Mouse (Mus musculus) liver, embryonic 14.5 days (tissue): ENCODE results near the gene Urb2. TPM values are rescaled to one million over a fixed set of nuclear protein-coding genes. Genes with fewer than 3 reads are reported as not detected.
A peak's percentile ranks its signal among the peaks of the same experiment; 100 is the strongest.

Experiments used
- ATAC-seq: fragments of 200-750 bp; cut with Nextera tagmentation; 2 replicates; pipeline ENCODE4 v1.8.0; 2017; ENCODE audit warnings: moderate number of reproducible peaks, mild to moderate bottlenecking, moderate library complexity; ENCODE audit not compliant: insufficient read depth
- DNase-seq, 3 experiments: peaks; one replicate each; pipeline ENCODE4 v3.0.0-alpha.2; 2012 to 2013; ENCODE audit warnings: low read depth in 3 of 3, low spot score in 3 of 3
- H3K27ac ChIP-seq: fragments of 300-500 bp; sonication (generic); 2 replicates; pipeline ENCODE4 v1.5.1; 2014; ENCODE audit warnings: moderate library complexity, mild to moderate bottlenecking, control low read depth, inconsistent platforms
- H3K27me3 ChIP-seq: fragments of 300-500 bp; sonication (generic); 2 replicates; pipeline ENCODE4 v1.6.1; 2014; ENCODE audit warnings: mild to moderate bottlenecking, low read length, moderate library complexity; ENCODE audit not compliant: control insufficient read depth, insufficient read depth
- H3K36me3 ChIP-seq: fragments of 300-500 bp; sonication (generic); replicated peaks from 2 replicates; pipeline ENCODE4 v1.6.1; 2014; ENCODE audit warnings: low read depth; ENCODE audit not compliant: control insufficient read depth, insufficient read depth
- H3K4me1 ChIP-seq, 2 experiments: fragments of 200-500 bp in 1 of 2; fragments of 300-500 bp in 1 of 2; sonication (generic) in 1 of 2; replicated peaks; 2 replicates each; pipeline ENCODE4 v1.6.1; 2012 to 2014; ENCODE audit warnings: antibody characterized with exemption in 1 of 2, inconsistent platforms in 1 of 2, low read length in 1 of 2; ENCODE audit not compliant: control insufficient read depth in 2 of 2, insufficient read depth in 2 of 2
- H3K4me2 ChIP-seq: fragments of 300-500 bp; sonication (generic); 2 replicates; pipeline ENCODE4 v1.6.1; 2014; ENCODE audit warnings: low read depth, mild to moderate bottlenecking, control low read depth, moderate library complexity
- H3K4me3 ChIP-seq, 2 experiments: fragments of 200-500 bp in 1 of 2; fragments of 300-500 bp in 1 of 2; sonication (generic) in 1 of 2; 2 replicates each; pipeline ENCODE4 v1.5.1; 2012 to 2014; ENCODE audit warnings: low read depth in 2 of 2, low read length in 2 of 2, mild to moderate bottlenecking in 2 of 2, control low read depth in 1 of 2, inconsistent platforms in 1 of 2, moderate library complexity in 1 of 2; ENCODE audit not compliant: insufficient read depth in 1 of 2
- H3K9ac ChIP-seq: fragments of 300-500 bp; sonication (generic); replicated peaks from 2 replicates; pipeline ENCODE4 v1.6.1; 2014; ENCODE audit warnings: mild to moderate bottlenecking, control low read depth, moderate library complexity
- H3K9me3 ChIP-seq: fragments of 300-500 bp; sonication (generic); 2 replicates; pipeline ENCODE4 v1.6.1; 2016; ENCODE audit warnings: low read length, mixed read lengths; ENCODE audit not compliant: control insufficient read depth
- CTCF ChIP-seq: IDR thresholded peaks from 2 replicates; pipeline ENCODE4 v1.5.1; 2016; ENCODE audit warnings: antibody characterized with exemption, low read depth, control low read depth
- EP300 ChIP-seq: IDR thresholded peaks from 2 replicates; pipeline ENCODE4 v1.6.1; 2016; ENCODE audit warnings: antibody characterized with exemption, low read depth
- WGBS: fragments of 180-500 bp; shearing (Covaris S2); extraction: QIAGEN DNeasy Blood & Tissue Kit; methylation state at CpG from one replicate; pipeline ENCODE4 v1.1.7; 2014; ENCODE audit not compliant: insufficient replicate concordance; 5-methylcytosine and 5-hydroxymethylcytosine counted together
- polyA plus RNA-seq, 2 experiments: library from polyadenylated mRNA; depleted of rRNA in 1 of 2; stranded (reverse) in 1 of 2; unstranded in 1 of 2; fragments of >200 nt; fragmentation: Nextera tagmentation in 1 of 2; extraction: Ambion mirVana in 1 of 2; gene quantifications; 2 replicates each; pipeline versions ENCODE4 v1.2.1 to v1.2.3; 2012 to 2014

Gene Urb2
- polyA plus RNA-seq, 2 experiments = 2.9 to 4.9 TPM

DNA sequence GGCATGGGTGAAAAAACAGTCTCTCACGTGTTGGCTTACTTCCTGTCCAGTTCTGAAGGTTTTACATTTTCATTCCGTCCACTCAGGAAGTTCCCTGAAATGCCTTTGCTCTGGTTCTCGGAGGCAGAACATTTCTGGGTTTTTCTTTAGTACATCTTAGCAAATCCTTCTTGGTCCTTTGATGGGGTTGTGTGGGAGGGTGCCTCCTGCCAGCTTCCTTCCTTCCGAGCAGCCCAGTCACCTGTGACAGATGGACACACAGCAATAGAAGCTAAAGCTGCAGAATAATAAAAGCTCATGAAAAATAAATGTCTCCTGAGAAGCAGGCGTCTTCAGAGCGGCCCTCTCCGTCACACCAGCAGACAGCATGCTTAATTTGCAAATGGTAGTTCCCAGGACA lies 57.7 kb downstream of the Urb2 start:
- Histone ChIP-seq H3K36me3 (no peaks in the 10 kb centered on the region), H3K27me3 (no peaks in the 10 kb centered on the region), H3K27ac (no peak overlapping the region), H3K4me2 (no peak overlapping the region), H3K9me3 (no peaks in the 10 kb centered on the region), H3K4me1 (peaks cover 19 to 22% of the 10 kb centered on the region in 2 experiments), H3K4me3 (no peak overlapping the region), H3K9ac (no peak overlapping the region)
- ATAC-seq (no peak), DNase-seq (no peak)
- no peak for TF ChIP-seq CTCF
- no peak for TF ChIP-seq EP300
- WGBS = 70% methylated on average over 7 of the region's 7 CpGs

DNA sequence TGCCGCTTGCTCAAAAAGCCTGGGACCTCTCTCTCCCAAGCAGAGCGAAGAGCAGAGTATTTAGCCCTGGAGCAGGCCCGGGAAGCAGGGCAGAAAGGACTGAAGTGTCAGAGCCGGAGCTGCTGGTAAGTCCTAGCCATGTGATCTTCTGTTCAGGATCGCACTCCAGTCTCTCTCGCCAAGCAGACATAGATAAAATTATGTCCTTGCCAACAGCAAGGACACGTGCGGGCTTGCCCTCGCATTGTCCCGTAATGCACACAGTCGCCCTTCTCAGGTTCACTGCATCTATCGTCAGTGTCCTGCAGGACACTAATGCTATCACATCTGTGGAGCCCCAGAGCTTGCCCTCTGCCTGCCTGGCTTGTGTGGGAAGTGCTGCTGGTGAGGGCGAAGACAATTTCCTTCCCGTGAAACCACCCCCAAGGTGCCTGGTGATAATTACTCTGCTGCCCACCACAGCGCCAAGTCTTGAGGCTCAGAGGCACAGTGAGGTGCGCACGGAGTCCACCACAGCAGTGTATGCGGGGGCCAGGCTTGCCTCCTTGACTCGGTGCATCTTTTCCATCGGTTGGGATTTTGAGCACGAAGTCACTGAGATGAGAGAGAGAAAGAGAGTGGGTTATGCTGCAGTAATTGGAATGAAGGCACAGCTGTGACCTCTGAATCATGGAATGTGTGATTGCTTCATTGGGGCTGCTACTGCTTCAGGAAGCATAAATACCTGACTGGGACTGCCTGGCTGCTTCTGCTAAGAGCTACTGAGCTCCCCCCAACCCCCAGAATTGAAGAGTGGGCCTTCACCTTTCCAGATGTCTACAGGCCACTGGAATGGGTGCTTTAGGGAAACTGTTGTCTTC lies 59.4 kb downstream of the Urb2 start:
- no peak overlapping the region for H3K27ac ChIP-seq
- TF ChIP-seq CTCF (no peak), EP300 (no peak)
- H3K27me3 ChIP-seq = no peaks in the 10 kb centered on the region
- H3K4me1 ChIP-seq = peaks cover 19 to 22% of the 10 kb centered on the region in 2 experiments
- WGBS = 69% methylated on average over 21 of the region's 21 CpGs
- DNase-seq (no peak), ATAC-seq (no peak)
- no peaks in the 10 kb centered on the region for H3K36me3 ChIP-seq
- no peak overlapping the region for H3K4me3 ChIP-seq
- H3K4me2 ChIP-seq = no peak overlapping the region
- H3K9ac ChIP-seq = no peak overlapping the region
- no peaks in the 10 kb centered on the region for H3K9me3 ChIP-seq

- Histone ChIP-seq H3K9me3 (no peaks in the 10 kb centered on the region), H3K9ac (no peak overlapping the region), H3K27ac (no peak overlapping the region), H3K4me3 (no peak overlapping the region), H3K4me2 (no peak overlapping the region), H3K36me3 (no peaks in the 10 kb centered on the region), H3K27me3 (no peaks in the 10 kb centered on the region), H3K4me1 (peaks cover 8% of the 10 kb centered on the region in 2 experiments)
- TF ChIP-seq EP300 (no peak), CTCF (no peak)
- WGBS = 76% methylated on average over 8 of the region's 8 CpGs
- ATAC-seq (no peak), DNase-seq (no peak)
Measured at GRCm38 (mm10) chr8:124082616-124083015, 61.3 kb downstream of the Urb2 start.

GRCm38 (mm10) chr8:124083611-124084010 lies 62.3 kb downstream of the Urb2 start:
- H3K27me3 ChIP-seq = no peaks in the 10 kb centered on the region

DNA sequence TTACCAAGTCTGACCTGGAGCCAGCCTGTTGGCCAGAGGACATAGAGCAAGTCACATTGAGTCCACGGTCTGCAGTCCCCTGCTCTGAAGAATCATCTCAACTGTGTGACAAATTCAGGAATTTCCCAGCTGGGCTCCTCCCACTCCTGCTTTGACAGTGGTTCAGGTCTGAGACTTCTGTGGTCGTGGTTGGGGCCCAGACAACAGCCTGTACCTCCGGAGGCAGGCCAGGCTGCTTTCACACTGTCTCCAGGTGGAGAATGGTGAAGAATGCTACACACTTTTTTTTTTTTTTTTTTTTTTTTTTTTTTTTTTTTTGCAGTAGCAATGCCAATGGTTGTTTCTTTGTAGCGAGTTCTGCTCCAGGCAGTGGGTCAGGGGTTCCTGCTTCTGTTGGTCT lies 64.4 kb downstream of the Urb2 start:
- Histone ChIP-seq H3K4me2 (no peak overlapping the region), H3K27me3 (no peaks in the 10 kb centered on the region), H3K9me3 (no peaks in the 10 kb centered on the region), H3K4me3 (no peak overlapping the region), H3K27ac (no peak overlapping the region), H3K36me3 (no peaks in the 10 kb centered on the region), H3K9ac (no peak overlapping the region), H3K4me1 (no peaks in the 10 kb centered on the region; a peak in 1 of 4 replicates)
- no peak for ATAC-seq
- DNase-seq = no peak
- TF ChIP-seq CTCF = no peak
- WGBS = 25% methylated on average over 4 of the region's 4 CpGs

More at GRCm38 (mm10) chr8:124083611-124084010, 62.3 kb downstream of the Urb2 start:
- DNase-seq = no peak
- no peak overlapping the region for H3K27ac ChIP-seq
- no peak overlapping the region for H3K4me2 ChIP-seq
- WGBS = 71% methylated on average over 7 of the region's 7 CpGs
- H3K4me3 ChIP-seq = no peak overlapping the region
- 0 out of 2 replicates have a peak, but pooled peaks have one; percentile 41 for TF ChIP-seq CTCF
- TF ChIP-seq EP300 = no peak
- H3K4me1 ChIP-seq = no peaks in the 10 kb centered on the region; a peak in 2 of 4 replicates
- no peaks in the 10 kb centered on the region for H3K36me3 ChIP-seq
- H3K9me3 ChIP-seq = no peaks in the 10 kb centered on the region
- no peak for ATAC-seq
- H3K9ac ChIP-seq = no peak overlapping the region
